Mouse (Mus musculus) liver, adult (tissue): Measurements from ENCODE around the gene Nmnat2.

ENCODE experiments used
- GATA4 ChIP-seq: IDR thresholded peaks from 2 replicates; pipeline ENCODE4 v1.6.1; 2014; ENCODE audit warnings: mild to moderate bottlenecking, low read length; ENCODE audit not compliant: insufficient replicate concordance

The Nmnat2 gene

DNA sequence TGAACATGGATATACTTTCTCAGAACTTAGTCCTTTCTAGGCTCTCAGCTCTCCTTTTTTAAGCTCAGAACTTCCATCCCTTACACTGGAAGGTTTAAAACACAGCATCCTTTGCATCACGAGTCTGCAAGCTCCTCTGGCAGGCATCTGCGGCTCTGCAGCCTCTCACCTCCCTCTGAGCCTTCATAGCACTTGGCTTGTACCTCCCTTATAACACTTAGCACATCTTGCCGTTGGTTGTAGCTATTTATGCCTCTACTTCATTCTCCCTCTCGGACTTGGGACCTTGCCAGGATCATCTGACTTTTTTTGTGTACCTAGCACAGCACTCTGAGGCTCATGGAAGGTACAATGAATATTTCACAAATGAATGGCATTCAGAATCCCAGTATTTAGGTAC lies 14.3 kb downstream of the Nmnat2 start:
- TF ChIP-seq GATA4, result no peak

GRCm38 (mm10) chr1:152972957-152973356 lies 18.2 kb downstream of the Nmnat2 start:
- no peak for TF ChIP-seq GATA4

GRCm38 (mm10) chr1:152973421-152973820 lies 18.6 kb downstream of the Nmnat2 start:
- TF ChIP-seq GATA4, result no peak

GRCm38 (mm10) chr1:152973861-152974260 lies 19.1 kb downstream of the Nmnat2 start:
- no peak for TF ChIP-seq GATA4

DNA sequence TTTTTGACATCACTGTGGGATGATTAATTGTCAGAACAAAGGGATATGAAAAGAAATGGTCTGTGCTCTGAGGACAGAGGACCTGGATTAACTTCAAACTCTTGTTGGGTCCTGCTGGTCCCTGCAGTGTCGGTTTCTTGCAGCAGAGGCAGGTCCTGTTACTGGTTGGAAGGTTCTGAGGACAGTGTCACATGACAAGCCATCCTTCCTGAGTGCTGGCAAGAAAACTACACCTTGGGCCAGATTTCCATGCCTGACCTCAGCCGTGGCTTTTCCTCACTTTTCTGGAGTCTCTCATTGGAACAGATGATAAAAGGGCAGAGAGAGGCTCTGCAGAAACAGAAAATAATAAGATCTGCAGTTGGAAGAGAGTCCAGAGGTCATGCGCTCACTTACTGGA lies 20.4 kb downstream of the Nmnat2 start:
- no peak for TF ChIP-seq GATA4

DNA sequence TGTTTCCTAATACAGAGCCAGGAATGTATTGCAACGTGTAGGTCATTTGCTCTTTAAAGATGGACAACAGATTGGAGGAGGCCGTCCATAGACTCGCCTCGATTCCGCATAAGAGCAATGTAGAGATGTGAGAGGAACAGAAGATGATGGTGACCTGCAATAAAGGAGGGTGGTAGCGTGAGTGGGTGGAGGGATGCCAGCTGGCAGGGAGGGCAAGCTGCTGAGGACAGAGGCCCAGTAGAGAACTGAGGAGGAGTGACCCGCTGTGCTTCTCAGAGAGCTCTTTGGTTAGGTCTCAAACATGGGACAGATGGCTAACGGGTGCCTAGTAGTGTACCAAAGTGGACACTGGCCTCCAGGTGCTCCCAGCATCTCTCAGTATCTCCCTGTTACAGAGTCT lies 23.9 kb downstream of the Nmnat2 start:
- no peak for TF ChIP-seq GATA4

GRCm38 (mm10) chr1:152983416-152983815 lies 28.6 kb downstream of the Nmnat2 start:
- TF ChIP-seq GATA4, result no peak

DNA sequence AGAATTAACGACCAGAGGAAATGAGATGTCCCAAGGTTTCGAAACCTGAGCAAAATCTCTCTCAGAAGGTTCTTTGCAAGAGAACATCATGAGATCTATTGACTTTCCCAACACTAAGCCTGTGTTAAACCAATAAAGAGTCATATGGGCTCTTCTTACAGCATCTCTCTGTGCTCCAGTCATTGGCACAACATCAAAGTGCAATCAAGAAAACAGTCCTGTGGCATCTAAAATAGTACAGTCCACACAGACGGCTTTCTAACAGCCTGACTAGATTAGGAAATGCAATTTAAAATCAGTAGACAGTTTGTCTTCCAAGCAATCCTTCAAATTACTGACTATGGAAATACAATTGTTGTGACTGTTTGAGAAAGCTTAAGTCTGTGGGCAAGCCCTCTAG lies 32.2 kb downstream of the Nmnat2 start:
- TF ChIP-seq GATA4, result no peak

DNA sequence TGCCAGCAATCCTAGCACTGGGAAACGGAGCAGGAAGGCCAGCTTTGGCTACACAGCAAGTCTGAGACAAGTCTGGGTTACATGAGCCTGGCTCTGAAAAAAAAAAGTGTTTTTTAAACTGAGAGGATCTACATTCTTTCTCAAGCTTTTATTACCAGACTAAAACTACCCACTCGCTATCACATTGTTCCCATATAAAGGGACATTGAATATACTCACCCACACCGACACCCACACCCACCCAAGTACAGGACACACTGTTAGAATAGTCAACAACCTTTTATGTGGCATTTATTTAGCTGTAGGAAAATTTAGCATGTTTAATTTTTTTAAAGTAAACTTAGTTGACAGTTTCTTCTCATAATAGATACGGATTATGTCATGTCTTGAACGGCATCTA lies 35.3 kb downstream of the Nmnat2 start:
- no peak for TF ChIP-seq GATA4

GRCm38 (mm10) chr1:152992271-152993134 lies 37.7 kb downstream of the Nmnat2 start:
- TF ChIP-seq GATA4, result no peak

- no peak for TF ChIP-seq GATA4
Observed at GRCm38 (mm10) chr1:152993803-152994202, 39.0 kb downstream of the Nmnat2 start.

GRCm38 (mm10) chr1:152999983-153000382 lies 45.2 kb downstream of the Nmnat2 start:
- TF ChIP-seq GATA4, result no peak

GRCm38 (mm10) chr1:153000486-153001228 lies 45.9 kb downstream of the Nmnat2 start:
- TF ChIP-seq GATA4, result no peak

DNA sequence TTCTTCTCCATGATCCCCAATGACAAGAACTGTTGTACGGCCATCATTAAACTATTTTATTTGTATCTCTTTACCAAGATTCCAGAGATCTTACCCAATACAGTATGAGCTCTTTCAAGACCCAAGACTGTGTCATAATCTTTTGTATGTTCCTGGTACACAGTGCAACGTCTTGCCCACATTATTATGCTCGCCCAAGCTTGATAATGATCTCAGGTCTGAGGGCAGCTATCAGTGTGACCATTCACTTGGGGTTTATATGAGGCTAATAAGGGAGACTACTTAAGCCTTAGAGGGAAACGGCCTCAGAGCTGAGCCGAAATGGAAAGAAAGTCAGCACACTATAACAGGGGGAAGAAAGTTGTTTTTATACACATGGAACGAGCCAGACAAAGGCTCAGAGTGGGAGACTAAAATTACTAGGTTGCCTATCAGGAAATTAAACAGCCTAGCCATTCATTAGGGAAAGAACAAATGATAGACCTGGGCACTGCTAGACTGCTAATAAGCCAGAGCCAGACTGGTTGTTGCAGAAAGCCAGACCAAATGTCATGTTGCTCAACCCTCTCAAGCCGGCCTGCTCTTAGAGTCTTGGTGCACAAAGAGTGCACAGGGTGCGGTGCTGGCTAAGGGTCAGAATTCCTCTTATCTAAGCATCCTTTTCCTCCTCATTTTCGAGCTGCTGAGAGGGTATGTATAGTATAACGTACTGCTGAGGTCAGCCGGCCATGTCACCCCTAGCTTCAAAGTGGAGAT lies 47.7 kb downstream of the Nmnat2 start:
- no peak for TF ChIP-seq GATA4

DNA sequence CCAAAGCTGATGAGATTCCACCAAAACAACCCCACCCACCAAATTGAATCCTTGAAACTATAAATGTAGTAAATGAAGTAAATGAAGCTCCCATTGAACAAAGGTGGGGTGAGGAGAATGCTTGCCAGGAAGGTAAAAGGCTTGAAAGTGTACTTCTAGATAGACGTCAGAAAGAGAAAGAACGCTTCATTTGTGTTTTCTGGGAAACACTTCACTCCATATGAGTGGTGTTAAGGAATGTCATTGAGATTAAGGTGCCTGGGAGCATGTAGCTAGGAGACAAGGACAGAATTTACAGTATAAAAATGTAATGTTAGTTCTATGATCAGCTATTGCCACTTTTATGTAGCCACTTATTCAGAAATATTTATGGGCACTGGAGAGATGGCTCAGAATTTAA lies 49.7 kb downstream of the Nmnat2 start:
- no peak for TF ChIP-seq GATA4

- no peak for TF ChIP-seq GATA4
Observed at GRCm38 (mm10) chr1:153006054-153006453, 51.3 kb downstream of the Nmnat2 start.
